Mouse (Mus musculus): ENCODE results near the gene Thada.

Thada gene

GRCm38 (mm10) chr17:84421042-84421441 is 45.0 kb downstream of the Thada start:
- H3K36me3 ChIP-seq (ENCODE audit: control insufficient read depth, insufficient read depth, low read length, poor library complexity, severe bottlenecking): peaks cover 3% of the 10 kb centered on the region
- H3K27me3 ChIP-seq (ENCODE audit: control insufficient read depth, insufficient read depth, low read length, poor library complexity, severe bottlenecking): no peaks in the 10 kb centered on the region
- peak; percentile 9 for DNase-seq (ENCODE audit: low read depth, low spot score)

- DNase-seq (ENCODE audit: low read depth, low spot score): no peak
- no peaks in the 10 kb centered on the region for H3K27me3 ChIP-seq (ENCODE audit: control insufficient read depth, insufficient read depth, low read length, poor library complexity, severe bottlenecking)
- H3K36me3 ChIP-seq (ENCODE audit: control insufficient read depth, insufficient read depth, low read length, poor library complexity, severe bottlenecking): peaks cover 3% of the 10 kb centered on the region
Measured at GRCm38 (mm10) chr17:84420276-84420639, 45.7 kb downstream of the Thada start.

DNA sequence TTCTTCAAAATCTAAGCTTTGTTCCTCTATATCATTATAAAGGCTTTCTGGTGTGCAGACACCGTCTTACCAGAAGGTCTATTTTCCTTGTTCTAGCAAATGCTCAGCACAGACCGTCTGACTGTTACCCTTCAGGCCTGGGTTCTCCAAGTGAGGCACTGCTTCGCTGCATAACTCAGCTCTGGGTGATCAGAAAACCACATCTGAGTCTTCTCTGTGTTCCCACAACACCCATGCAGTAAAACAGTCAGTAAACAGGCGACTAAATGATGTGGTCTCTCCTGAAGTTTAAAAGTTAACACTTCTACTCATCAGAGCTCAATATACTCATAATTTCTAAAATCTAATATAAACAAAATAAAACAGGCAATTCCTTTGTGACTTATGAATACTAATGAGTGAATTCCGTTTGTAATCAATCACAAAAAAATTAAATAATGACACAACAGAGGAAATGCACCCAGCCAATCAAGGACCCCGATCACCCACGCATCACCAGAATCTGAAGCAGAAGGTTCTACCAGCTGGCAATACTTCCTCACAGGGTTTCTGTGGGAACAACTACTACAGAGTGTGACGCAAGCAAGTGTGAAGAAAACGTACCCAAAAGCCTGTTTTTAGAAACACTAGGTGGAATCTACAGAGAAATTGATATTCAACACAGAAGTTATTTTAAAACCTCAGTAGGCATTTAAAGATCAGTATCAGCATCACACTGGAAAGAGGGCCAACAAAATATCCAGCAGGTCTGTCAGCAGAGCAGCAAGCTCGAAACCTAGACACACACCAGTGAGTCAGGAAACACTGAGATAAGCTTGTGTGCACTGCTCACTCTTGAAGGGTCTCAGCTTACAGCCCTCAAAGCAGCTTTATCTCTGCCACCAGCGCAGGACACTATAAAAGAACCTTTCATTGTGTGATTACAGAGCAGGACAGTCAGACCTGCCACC is 46.4 kb downstream of the Thada start:
- Histone ChIP-seq H3K27me3 (ENCODE audit: control insufficient read depth, insufficient read depth, low read length, poor library complexity, severe bottlenecking) (no peaks in the 10 kb centered on the region), H3K36me3 (ENCODE audit: control insufficient read depth, insufficient read depth, low read length, poor library complexity, severe bottlenecking) (peaks cover 3% of the 10 kb centered on the region)
- peak; percentile 78 for DNase-seq (ENCODE audit: low read depth, low spot score)

DNA sequence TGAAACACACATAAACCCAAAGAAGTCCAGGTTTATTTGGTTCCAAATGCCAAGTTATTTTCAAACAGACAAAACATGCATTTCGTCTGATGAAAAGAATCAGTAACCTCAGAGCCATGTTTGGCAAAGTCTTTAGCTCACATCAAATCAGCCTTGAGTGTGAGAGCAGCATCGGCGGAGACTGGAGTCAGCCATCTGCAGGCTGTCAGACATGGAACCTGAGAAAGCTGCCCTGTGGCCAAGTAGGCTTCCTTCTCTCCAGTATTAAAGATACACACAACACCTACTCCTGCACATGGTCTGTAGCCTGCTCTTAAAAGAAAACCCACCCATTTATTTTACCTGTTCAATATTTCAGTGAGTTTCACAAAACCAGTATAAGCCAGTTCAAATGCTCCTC is 50.1 kb downstream of the Thada start:
- H3K27me3 ChIP-seq (ENCODE audit: control insufficient read depth, insufficient read depth, low read length, poor library complexity, severe bottlenecking): no peaks in the 10 kb centered on the region

DNA sequence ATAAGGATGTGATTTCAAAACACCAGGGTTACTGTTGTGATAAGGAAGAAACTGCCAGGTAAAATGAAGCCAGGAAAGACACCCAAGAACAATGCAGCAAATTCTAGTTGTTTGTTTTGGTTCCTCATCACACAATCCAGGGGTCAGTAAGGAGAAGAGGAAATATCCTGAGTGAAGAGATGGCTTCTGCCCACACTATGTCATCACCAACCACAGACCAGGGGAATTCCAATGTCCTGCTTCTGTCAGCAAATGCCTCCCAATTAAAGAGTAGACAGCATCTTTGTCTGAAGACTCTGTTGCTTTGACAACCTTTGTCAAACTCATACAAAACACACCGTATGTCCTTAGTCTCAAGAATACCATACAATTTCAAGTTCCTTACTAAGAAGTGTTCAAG is 57.3 kb downstream of the Thada start:
- DNase-seq (ENCODE audit: low read depth, low spot score): peak; percentile 32
- H3K36me3 ChIP-seq (ENCODE audit: control insufficient read depth, insufficient read depth, low read length, poor library complexity, severe bottlenecking): 0 out of 2 replicates have a peak, but pooled peaks cover 2% of the 10 kb centered on the region

More for the DNA sequence above, 50.1 kb downstream of the Thada start:
- DNase-seq (ENCODE audit: low read depth, low spot score): no peak
- 0 out of 2 replicates have a peak, but pooled peaks cover 2% of the 10 kb centered on the region for H3K36me3 ChIP-seq (ENCODE audit: control insufficient read depth, insufficient read depth, low read length, poor library complexity, severe bottlenecking)

GRCm38 (mm10) chr17:84405616-84406015 is 60.4 kb downstream of the Thada start:
- H3K36me3 ChIP-seq (ENCODE audit: control insufficient read depth, insufficient read depth, low read length, poor library complexity, severe bottlenecking): no peaks in the 10 kb centered on the region; the same call in none of the 2 replicates
- no peaks in the 10 kb centered on the region for H3K27me3 ChIP-seq (ENCODE audit: control insufficient read depth, insufficient read depth, low read length, poor library complexity, severe bottlenecking)
- DNase-seq (ENCODE audit: low read depth, low spot score): no peak

More for the DNA sequence above, 57.3 kb downstream of the Thada start:
- no peaks in the 10 kb centered on the region for H3K27me3 ChIP-seq (ENCODE audit: control insufficient read depth, insufficient read depth, low read length, poor library complexity, severe bottlenecking)

- Histone ChIP-seq H3K27me3 (ENCODE audit: control insufficient read depth, insufficient read depth, low read length, poor library complexity, severe bottlenecking) (no peaks in the 10 kb centered on the region), H3K36me3 (ENCODE audit: control insufficient read depth, insufficient read depth, low read length, poor library complexity, severe bottlenecking) (peaks cover 2% of the 10 kb centered on the region)
- DNase-seq (ENCODE audit: low read depth, low spot score): no peak
Measured at GRCm38 (mm10) chr17:84401796-84402195, 64.2 kb downstream of the Thada start.

GRCm38 (mm10) chr17:84399431-84399830 is 66.6 kb downstream of the Thada start:
- no peak for DNase-seq (ENCODE audit: low read depth, low spot score)
- Histone ChIP-seq H3K27me3 (ENCODE audit: control insufficient read depth, insufficient read depth, low read length, poor library complexity, severe bottlenecking) (no peaks in the 10 kb centered on the region), H3K36me3 (ENCODE audit: control insufficient read depth, insufficient read depth, low read length, poor library complexity, severe bottlenecking) (peaks cover 2% of the 10 kb centered on the region)

DNA sequence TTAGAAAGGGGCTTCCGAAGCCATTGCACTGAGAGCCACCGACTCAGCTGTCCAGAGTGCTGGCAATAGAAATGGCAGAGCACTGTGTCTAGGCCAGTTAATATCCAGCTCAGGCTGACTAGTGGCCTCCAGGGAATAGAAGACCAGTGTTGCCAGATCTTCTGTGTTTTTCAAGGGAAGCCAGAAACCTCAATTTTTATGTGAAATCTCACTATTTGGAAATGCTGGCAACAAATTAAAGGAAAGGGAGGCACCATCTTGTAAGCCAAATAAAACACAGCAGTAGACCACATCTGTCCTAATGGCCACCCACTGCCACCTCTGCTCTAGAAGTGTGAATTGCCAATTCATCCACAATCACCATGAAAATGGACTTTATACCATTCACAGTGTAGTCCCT is 76.0 kb downstream of the Thada start:
- Histone ChIP-seq H3K27me3 (ENCODE audit: control insufficient read depth, insufficient read depth, low read length, poor library complexity, severe bottlenecking) (no peaks in the 10 kb centered on the region), H3K36me3 (ENCODE audit: control insufficient read depth, insufficient read depth, low read length, poor library complexity, severe bottlenecking) (peaks cover 7% of the 10 kb centered on the region; the same call in 1 of the 2 replicates)
- DNase-seq (ENCODE audit: low read depth, low spot score): no peak

- H3K36me3 ChIP-seq (ENCODE audit: control insufficient read depth, insufficient read depth, low read length, poor library complexity, severe bottlenecking): peaks cover 4% of the 10 kb centered on the region
- DNase-seq (ENCODE audit: low read depth, low spot score): no peak
- no peaks in the 10 kb centered on the region for H3K27me3 ChIP-seq (ENCODE audit: control insufficient read depth, insufficient read depth, low read length, poor library complexity, severe bottlenecking)
Measured at GRCm38 (mm10) chr17:84386176-84386575, 79.8 kb downstream of the Thada start.

GRCm38 (mm10) chr17:84385696-84386095 is 80.3 kb downstream of the Thada start:
- Histone ChIP-seq H3K36me3 (ENCODE audit: control insufficient read depth, insufficient read depth, low read length, poor library complexity, severe bottlenecking) (peaks cover 4% of the 10 kb centered on the region), H3K27me3 (ENCODE audit: control insufficient read depth, insufficient read depth, low read length, poor library complexity, severe bottlenecking) (no peaks in the 10 kb centered on the region)
- DNase-seq (ENCODE audit: low read depth, low spot score): peak; percentile 61

GRCm38 (mm10) chr17:84384661-84385060 is 81.3 kb downstream of the Thada start:
- peak; percentile 61 for DNase-seq (ENCODE audit: low read depth, low spot score)
- no peaks in the 10 kb centered on the region for H3K27me3 ChIP-seq (ENCODE audit: control insufficient read depth, insufficient read depth, low read length, poor library complexity, severe bottlenecking)
- peaks cover 8% of the 10 kb centered on the region for H3K36me3 ChIP-seq (ENCODE audit: control insufficient read depth, insufficient read depth, low read length, poor library complexity, severe bottlenecking)

DNA sequence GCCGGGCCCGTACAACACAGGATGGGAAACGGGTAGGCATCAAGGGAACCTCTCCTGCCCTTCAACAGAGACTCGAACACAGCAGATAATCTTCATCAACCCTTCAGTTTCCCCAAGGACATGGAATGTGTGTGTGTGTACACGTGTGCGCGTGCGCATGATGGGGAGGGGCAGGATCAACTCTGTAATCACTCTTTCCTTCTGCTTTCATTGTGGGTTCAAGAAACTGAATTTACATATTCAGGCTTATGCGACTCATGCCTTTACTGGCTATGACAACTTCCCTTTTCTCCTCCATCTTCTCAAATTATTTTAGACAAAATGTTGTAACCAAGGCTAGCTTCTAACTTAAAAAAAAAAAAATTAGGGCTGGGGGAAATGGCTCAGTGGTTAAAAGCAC is 85.7 kb downstream of the Thada start:
- DNase-seq (ENCODE audit: low read depth, low spot score): no peak

GRCm38 (mm10) chr17:84376882-84377281 is 89.1 kb downstream of the Thada start:
- H3K27me3 ChIP-seq (ENCODE audit: control insufficient read depth, insufficient read depth, low read length, poor library complexity, severe bottlenecking): no peaks in the 10 kb centered on the region
- peaks cover 4% of the 10 kb centered on the region; the same call in 1 of the 2 replicates for H3K36me3 ChIP-seq (ENCODE audit: control insufficient read depth, insufficient read depth, low read length, poor library complexity, severe bottlenecking)
- DNase-seq (ENCODE audit: low read depth, low spot score): no peak

More for the DNA sequence above, 85.7 kb downstream of the Thada start:
- peaks cover 8% of the 10 kb centered on the region for H3K36me3 ChIP-seq (ENCODE audit: control insufficient read depth, insufficient read depth, low read length, poor library complexity, severe bottlenecking)
- H3K27me3 ChIP-seq (ENCODE audit: control insufficient read depth, insufficient read depth, low read length, poor library complexity, severe bottlenecking): no peaks in the 10 kb centered on the region

- Histone ChIP-seq H3K27me3 (ENCODE audit: control insufficient read depth, insufficient read depth, low read length, poor library complexity, severe bottlenecking) (no peaks in the 10 kb centered on the region), H3K36me3 (ENCODE audit: control insufficient read depth, insufficient read depth, low read length, poor library complexity, severe bottlenecking) (no peaks in the 10 kb centered on the region)
- no peak for DNase-seq (ENCODE audit: low read depth, low spot score)
Measured at GRCm38 (mm10) chr17:84372411-84373045, 93.5 kb downstream of the Thada start.

All from splenic B cell, adult 2 months (primary cell).